Mouse (Mus musculus) heart, postnatal 0 days (tissue): ENCODE measurements around the gene Atp6v1g2.

Experiments used
- CTCF ChIP-seq: IDR thresholded peaks from 2 replicates; pipeline ENCODE4 v1.5.1; 2016; ENCODE audit warnings: antibody characterized with exemption, control low read depth, low read depth
- EP300 ChIP-seq: IDR thresholded peaks from 2 replicates; pipeline ENCODE4 v1.6.1; 2016; ENCODE audit warnings: antibody characterized with exemption, low read depth

- no peak for TF ChIP-seq CTCF
- no peak for TF ChIP-seq EP300
These were observed 2.4 kb upstream of the Atp6v1g2 start for GRCm38 (mm10) chr17:35231022-35231421.
